Mouse (Mus musculus) neural tube, postnatal 0 days (tissue): ENCODE results near the gene Zkscan6. TPM values are rescaled to one million over a fixed set of nuclear protein-coding genes. Genes with fewer than 3 reads are reported as not detected.

Experiments
- polyA plus RNA-seq: library from polyadenylated mRNA; unstranded; fragments of >200 nt; fragmentation: Nextera tagmentation; extraction: Ambion mirVana; gene quantifications from 2 replicates; pipeline ENCODE4 v1.2.1, GENCODE M21; 2015

Gene Zkscan6
- polyA plus RNA-seq: 10.7 and 11.7 TPM in 2 replicates

DNA sequence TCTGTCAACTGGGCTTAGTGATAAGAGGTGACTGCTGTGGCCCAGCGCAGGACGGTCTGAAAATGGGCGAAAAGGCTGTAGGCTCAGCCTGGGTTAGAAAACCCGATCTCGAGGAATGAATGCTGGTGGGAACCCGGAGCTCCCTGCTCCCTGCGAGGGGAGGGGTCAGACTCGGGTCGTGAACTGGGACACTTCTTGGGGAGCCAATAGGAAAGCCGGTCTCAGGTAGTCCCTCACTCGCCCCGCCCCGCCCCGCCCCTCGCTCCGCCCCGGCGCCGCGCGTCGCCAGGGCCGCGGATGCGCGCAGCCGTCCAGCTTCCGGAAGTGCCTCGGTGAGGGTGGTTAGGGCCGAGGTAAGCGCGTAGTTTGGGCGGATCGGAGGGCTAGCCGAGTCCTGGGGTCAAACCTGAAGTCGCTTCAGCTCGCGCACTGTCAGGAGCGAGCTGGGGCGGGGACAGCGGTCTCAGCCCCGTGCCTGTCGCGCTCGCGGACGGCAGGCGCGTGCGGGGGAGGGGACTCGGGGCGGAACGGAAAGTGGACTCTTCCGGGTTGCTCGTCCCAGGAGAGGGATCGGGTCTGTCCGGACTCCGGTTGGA lies at the start of gene Zkscan6:
Gene Zkscan6, plus strand, starts transcription at position 267 of the 596 bp plus-strand sequence.

DNA sequence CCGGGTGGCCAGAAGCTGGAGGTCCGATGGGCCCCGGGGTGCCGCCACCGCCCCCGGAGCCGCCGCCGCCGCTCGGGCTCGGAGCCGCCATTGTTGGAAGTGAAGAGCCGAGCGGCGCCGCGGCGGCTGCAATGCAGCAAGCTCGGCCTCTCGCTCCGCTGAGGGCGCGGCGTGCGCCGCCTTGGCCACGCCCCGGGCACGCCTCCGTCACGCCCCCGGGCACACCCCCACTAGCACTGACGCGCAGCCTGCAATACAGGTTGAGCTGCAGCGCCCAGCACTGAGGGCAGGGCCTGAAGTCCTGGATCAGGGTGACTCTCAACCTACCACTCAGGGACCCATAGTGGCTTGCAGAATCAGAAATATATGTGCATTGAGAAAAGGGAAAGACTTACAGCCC lies 18.8 kb upstream of the Zkscan6 start, which contains the start of gene Map2k4:
Gene Map2k4, minus strand, starts transcription at position 144 of the 400 bp plus-strand sequence.

Other genes starting within 250 kb of the Zkscan6 start
- 134 and 138 TPM in 2 replicates for gene Map2k4, start 18.9 kb upstream of the Zkscan6 start, polyA plus RNA-seq